Mouse (Mus musculus) left cerebral cortex, postnatal 25 days (tissue): ENCODE results near the gene Dlk2. TPM values are rescaled to one million over a fixed set of nuclear protein-coding genes. Genes with fewer than 3 reads are reported as not detected.
A peak's percentile ranks its signal among the peaks of the same experiment; 100 is the strongest.

Experiments used
- DNase-seq, 2 experiments: peaks; one replicate each; pipeline ENCODE4 v3.0.0; 2022; ENCODE audit warnings: low spot score in 2 of 2, mixed read lengths in 1 of 2
- intact Hi-C: fragments of 180-260 bp; cut with DNase I; formaldehyde crosslinking; loops from one replicate; pipeline ENCODE4 v1.15.1; 2025
- total RNA-seq, 2 experiments: library from RNA; stranded (reverse); gene quantifications; 2 replicates each; pipeline ENCODE4 v1.2.3; 2021

Gene Dlk2
- total RNA-seq, 2 experiments from 2014 or later, result 57.3 to 61.6 TPM

- no peak for DNase-seq
- intact Hi-C loops, result no loop called here
Observed at GRCm38 (mm10) chr17:46304184-46304583, 7.0 kb downstream of the Dlk2 start.

DNA sequence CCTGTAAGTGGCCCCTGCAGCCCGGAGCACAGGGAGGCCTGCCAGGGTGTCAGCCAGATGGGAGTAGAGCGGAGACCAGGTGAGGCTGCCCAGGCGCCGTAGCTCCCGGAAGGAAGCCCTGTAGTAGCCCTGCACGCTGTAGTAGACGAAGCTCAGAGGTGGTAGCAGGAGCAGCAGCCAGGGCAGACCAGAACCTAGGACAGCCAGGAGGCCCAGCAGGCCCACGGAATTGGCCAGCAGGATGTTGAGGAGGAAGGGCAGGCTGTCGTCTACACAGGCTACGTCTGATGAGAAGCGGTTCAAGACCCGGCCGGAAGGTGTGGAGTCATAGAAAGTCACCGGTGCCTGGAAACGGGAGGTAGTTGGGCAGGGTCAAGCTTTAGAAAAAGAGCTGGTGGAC lies 9.7 kb downstream of the Dlk2 start:
- intact Hi-C loops, result no loop called here
- DNase-seq, result no peak

GRCm38 (mm10) chr17:46309835-46310234 lies 12.6 kb downstream of the Dlk2 start:
- intact Hi-C loops, result no loop called here
- DNase-seq, result no peak

- intact Hi-C loops, result no loop called here
- DNase-seq, result no peak
Observed at GRCm38 (mm10) chr17:46310515-46310914, 13.3 kb downstream of the Dlk2 start.

DNA sequence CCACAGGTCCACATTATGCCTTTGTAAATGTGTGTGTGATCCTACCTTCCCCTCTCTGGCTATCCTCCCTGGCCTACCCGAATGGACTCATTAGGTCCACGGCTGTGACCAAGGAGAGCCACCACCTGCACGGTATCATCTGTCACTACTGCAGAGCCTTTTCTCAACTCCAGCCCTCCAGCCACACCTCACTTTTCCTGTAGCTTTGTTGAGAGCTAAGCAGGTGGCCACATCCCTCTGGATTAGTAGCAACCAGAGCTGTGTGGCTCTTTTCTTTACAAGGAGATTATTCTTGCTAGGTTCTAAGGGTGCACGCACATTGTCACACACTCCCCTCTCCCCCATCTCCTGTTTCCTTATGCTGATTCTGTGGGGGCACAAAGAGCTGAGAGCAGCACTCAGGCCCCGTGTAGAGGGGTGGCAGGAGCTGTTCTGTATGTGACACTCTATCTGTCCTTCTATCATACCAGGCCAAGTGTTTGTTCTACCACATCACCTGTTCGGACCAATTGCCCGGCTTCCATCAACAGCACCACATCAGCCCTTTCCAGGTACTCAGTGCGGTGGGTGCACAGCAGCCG lies 16.0 kb downstream of the Dlk2 start:
- no peak for DNase-seq
- intact Hi-C loops, result no loop called here

DNA sequence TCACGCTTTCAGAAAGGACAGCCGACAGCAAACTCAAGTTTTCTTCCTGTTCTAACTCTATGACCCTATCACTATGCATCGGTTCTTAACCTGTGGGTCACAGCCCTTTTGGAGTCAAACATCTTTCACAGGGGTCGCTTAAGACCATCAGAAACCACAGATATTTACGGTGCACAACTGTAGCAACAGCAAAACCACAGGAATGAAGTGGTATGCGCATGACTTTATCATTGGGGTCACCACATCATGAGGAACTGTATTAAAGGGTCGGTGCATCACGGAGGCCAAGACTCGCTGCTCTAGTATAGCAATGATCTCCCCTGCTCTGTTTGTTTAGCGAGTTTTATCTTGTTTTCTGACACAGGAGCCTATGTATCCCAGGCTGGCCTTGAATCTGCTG lies 18.6 kb downstream of the Dlk2 start:
- DNase-seq, result no peak
- intact Hi-C loops, result no loop called here

- intact Hi-C loops, result no loop called here
Observed at GRCm38 (mm10) chr17:46320492-46320891, 23.3 kb downstream of the Dlk2 start.

GRCm38 (mm10) chr17:46322046-46322823 lies 25.0 kb downstream of the Dlk2 start:
- intact Hi-C loops, result no loop called here

More at GRCm38 (mm10) chr17:46320492-46320891, 23.3 kb downstream of the Dlk2 start:
- DNase-seq, result no peak

GRCm38 (mm10) chr17:46327413-46327905 lies 30.2 kb downstream of the Dlk2 start:
- DNase-seq, result no peak
- intact Hi-C loops, result loop anchor here (5.0 kb wide), 1 partner anchor 125 kb away; the partner anchor contains the start of genes Polh and Xpo5

More at GRCm38 (mm10) chr17:46322046-46322823, 25.0 kb downstream of the Dlk2 start:
- DNase-seq, result no peak

DNA sequence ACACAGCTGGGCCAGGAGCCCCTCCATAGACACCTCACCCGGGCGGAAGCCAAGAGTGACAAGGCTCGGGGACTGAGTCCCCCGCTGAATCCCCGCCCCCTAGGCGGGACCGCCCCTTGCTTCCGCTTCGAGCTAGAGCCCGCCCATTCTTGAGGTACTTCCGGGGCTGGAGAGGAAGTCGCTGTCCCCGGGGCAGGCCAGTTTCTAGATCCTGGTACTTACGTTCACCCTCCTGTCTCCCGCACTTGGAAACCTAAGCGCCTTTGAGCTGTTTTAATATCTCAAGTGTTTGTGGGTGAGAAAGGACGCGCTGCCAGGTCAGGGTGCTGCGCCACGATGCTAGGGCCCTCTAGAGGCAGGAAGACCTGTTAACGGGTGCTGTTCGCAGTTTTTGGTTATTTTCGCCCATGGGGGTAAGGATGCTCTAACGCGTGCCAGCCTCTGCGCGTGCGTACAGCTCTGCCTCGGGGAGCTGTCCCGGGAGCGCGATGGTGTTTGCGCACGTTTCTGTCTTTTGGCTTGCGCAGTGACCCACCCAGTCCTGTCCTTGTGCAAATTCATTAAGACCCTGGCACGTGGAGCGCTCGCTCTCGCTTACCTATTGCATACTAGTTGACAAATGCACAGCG lies 30.8 kb downstream of the Dlk2 start, which contains the start of gene Abcc10:
Gene Abcc10 (minus strand): TSS at position 447 of the 629 bp plus-strand sequence.
- intact Hi-C loops, result loop anchor here (1.0 to 5.0 kb wide), 2 partner anchors 55 to 126 kb away; partner anchors contain the start of genes Polh, Xpo5 and Zfp318

GRCm38 (mm10) chr17:46328723-46329122 lies 31.5 kb downstream of the Dlk2 start:
- intact Hi-C loops, result loop anchor here (1.0 to 5.0 kb wide), 2 partner anchors 55 to 126 kb away; partner anchors contain the start of genes Polh, Xpo5 and Zfp318
- DNase-seq, result no peak

More for the DNA sequence above, 30.8 kb downstream of the Dlk2 start, which contains the start of gene Abcc10:
- peak; percentile 90 to 98 for DNase-seq

- DNase-seq, result no peak
- intact Hi-C loops, result no loop called here
Observed at GRCm38 (mm10) chr17:46336475-46336874, 39.3 kb downstream of the Dlk2 start.

DNA sequence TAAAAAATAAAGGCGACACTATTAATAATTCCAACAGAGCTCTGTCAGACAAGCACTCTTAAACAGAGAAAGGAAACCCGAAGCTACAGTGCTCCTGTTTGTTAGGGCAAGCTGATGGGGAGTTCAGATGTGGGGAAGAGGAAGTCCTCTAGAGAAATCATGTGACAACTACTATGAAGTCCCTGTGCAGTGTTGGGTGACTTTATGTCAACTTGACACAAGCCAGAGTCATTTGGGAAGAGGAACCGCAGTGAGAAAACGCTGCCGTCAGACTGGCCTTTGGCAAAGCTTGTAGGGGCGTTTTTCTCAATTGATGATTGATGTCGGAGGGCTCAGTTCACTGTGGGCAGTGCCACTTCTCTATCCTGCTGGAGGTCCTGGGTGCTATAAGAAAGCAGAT lies 44.0 kb downstream of the Dlk2 start:
- intact Hi-C loops, result loop anchor here (5.0 kb wide), 1 partner anchor 36 kb away; no protein-coding TSS in a partner anchor
- no peak for DNase-seq

DNA sequence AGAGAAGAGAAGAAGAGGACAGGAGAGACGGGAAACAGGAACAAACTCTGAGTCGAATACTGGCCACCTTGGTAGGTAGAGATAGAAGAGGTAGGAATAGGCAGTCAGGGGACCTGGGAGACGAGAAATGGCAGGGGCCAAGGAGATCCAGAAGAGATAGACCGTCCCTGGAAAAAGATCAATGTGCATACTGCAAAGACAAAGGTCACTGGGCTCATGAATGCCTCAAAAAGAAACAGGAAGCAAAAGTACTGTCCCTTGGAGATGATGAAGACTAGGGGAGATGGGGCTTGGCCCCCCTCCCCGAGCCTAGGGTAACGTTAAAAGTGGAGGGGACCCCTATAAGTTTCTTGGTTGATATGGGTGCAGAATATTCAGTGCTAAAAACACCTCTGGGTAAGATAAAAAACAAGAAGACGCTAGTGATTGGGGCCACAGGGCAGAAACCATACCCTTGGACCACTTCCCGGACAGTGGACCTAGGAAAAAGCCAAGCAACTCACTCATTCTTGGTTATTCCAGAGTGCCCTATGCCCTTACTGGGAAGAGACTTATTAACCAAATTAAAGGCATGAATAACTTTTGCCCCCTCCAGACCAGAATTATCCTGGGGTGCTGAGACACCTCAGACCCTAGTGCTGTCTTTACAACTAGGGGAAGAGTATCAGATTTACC lies 53.9 kb downstream of the Dlk2 start:
- intact Hi-C loops, result no loop called here
- no peak for DNase-seq

Other genes with a start within 250 kb of the Dlk2 start
- gene Mrps18a, start 186.4 kb upstream of the Dlk2 start, total RNA-seq, result 10 to 100 TPM; 81.7 to 83.5 TPM
- 10 to 100 TPM; 17.8 to 20.6 TPM for gene Rsph9, start 153.2 kb upstream of the Dlk2 start, total RNA-seq
- gene Mad2l1bp, start 143.9 kb upstream of the Dlk2 start, total RNA-seq, result 10 to 100 TPM; 13.0 to 13.5 TPM
- gene Gtpbp2, start 136.4 kb upstream of the Dlk2 start, total RNA-seq, result 100 to 1,000 TPM; 108 to 119 TPM
- gene Polh, start 94.8 kb upstream of the Dlk2 start, total RNA-seq, result 1 to 10 TPM; 6.4 to 6.5 TPM
- gene Xpo5, start 94.6 kb upstream of the Dlk2 start, total RNA-seq, result 10 to 100 TPM; 40.5 to 41.4 TPM
- gene Polr1c, start 49.4 kb upstream of the Dlk2 start, total RNA-seq, result 10 to 100 TPM; 33.9 to 35.5 TPM
- 10 to 100 TPM; 95.5 to 95.9 TPM for gene Yipf3, start 49.3 kb upstream of the Dlk2 start, total RNA-seq
- 10 to 100 TPM; 72.9 to 79.7 TPM for gene Lrrc73, start 43.9 kb upstream of the Dlk2 start, total RNA-seq
- gene Tjap1, start 14.4 kb upstream of the Dlk2 start, total RNA-seq, result 10 to 100 TPM; 43.9 to 44.9 TPM
- 10 to 100 TPM in 1 of 2 experiments, 1 to 10 TPM in 1; 8.6 to 11.5 TPM for gene Abcc10, start 30.9 kb downstream of the Dlk2 start, total RNA-seq
- 10 to 100 TPM; 58.8 to 67.8 TPM for gene Zfp318, start 86.3 kb downstream of the Dlk2 start, total RNA-seq
- 1 to 10 TPM; 6.2 to 6.6 TPM for gene Crip3, start 131.5 kb downstream of the Dlk2 start, total RNA-seq
- gene Slc22a7, start 141.0 kb downstream of the Dlk2 start, total RNA-seq, result under 1 TPM in 1 of 2 experiments, not detected in 1; 0.25 TPM
- gene Ttbk1, start 190.3 kb downstream of the Dlk2 start, total RNA-seq, result 100 to 1,000 TPM; 133 to 141 TPM
- gene Dnph1, start 199.3 kb downstream of the Dlk2 start, total RNA-seq, result 1 to 10 TPM; 3.2 to 3.6 TPM
- gene Cul9, start 249.0 kb downstream of the Dlk2 start, total RNA-seq, result 10 to 100 TPM; 55.8 to 59.3 TPM